ENCODE assay signal across 17 mouse cellular contexts in genomic region chr2:146425235-146425634, GRCm38 (mm10).
"Had no signal": no experiment of that assay in that cellular context is flagged by ENCODE, and none has a peak within 500 bp of the region (broad histone marks: within the 10 kb centered on the region; RNA-seq: fewer than 3 reads in every experiment).

No protein-coding gene starts in this region.

- H3K27ac ChIP-seq: intestine, embryonic 15.5 days; left cerebral cortex, adult 2 months; liver, embryonic 13.5 days; macrophage; midbrain, embryonic 12.5 days; midbrain, embryonic 15.5 days; neural tube, embryonic 13.5 days; stomach, postnatal 0 days had no signal

- H3K9me3 ChIP-seq: intestine, embryonic 15.5 days; liver, embryonic 13.5 days; midbrain, embryonic 12.5 days; midbrain, embryonic 15.5 days; neural tube, embryonic 13.5 days had no signal

- DNase-seq: kidney, adult 18-20 months; kidney, adult 9 months; kidney, postnatal 25 days; liver, embryonic 13.5 days; lung, adult 2 months; lung, postnatal 14 days; retina, postnatal 1 day; right cerebral cortex, postnatal 14 days; right cerebral cortex, postnatal 4 days; thymus, postnatal 25 days had no signal

- H3K4me2 ChIP-seq: intestine, embryonic 15.5 days; liver, embryonic 13.5 days; midbrain, embryonic 12.5 days; midbrain, embryonic 15.5 days; neural tube, embryonic 13.5 days had no signal

- H3K9ac ChIP-seq: intestine, embryonic 15.5 days; liver, embryonic 13.5 days; midbrain, embryonic 12.5 days; midbrain, embryonic 15.5 days; neural tube, embryonic 13.5 days had no signal

- H3K4me1 ChIP-seq: intestine, embryonic 15.5 days; liver, embryonic 13.5 days; midbrain, embryonic 12.5 days; midbrain, embryonic 15.5 days; neural tube, embryonic 13.5 days had no signal

- H3K27me3 ChIP-seq: intestine, embryonic 15.5 days; liver, embryonic 13.5 days; midbrain, embryonic 12.5 days; midbrain, embryonic 15.5 days; neural tube, embryonic 13.5 days had no signal

- H3K4me3 ChIP-seq: intestine, embryonic 15.5 days; left cerebral cortex, adult 2 months; liver, embryonic 13.5 days; midbrain, embryonic 12.5 days; midbrain, embryonic 15.5 days; neural tube, embryonic 13.5 days had no signal

- H3K36me3 ChIP-seq: intestine, embryonic 15.5 days had no signal

- ATAC-seq: intestine, embryonic 15.5 days; midbrain, embryonic 15.5 days had no signal
